Mouse (Mus musculus) erythroblast, embryonic 14.5 days (primary cell): ENCODE measurements at regions not wholly inside any gene's neighbourhood (a gene's known extent, or its start where the extent isn't known, plus 50 kb on each side); places are given as distances from the start of the nearest gene placed in this dataset.

Source experiments
- GATA1 ChIP-seq: IDR thresholded peaks from 2 replicates; pipeline ENCODE4 v1.6.1; 2012; ENCODE audit warnings: low read length, inconsistent platforms, mixed read lengths
- TAL1 ChIP-seq: IDR thresholded peaks from 3 replicates; pipeline ENCODE4 v1.6.1; 2012; ENCODE audit warnings: low read length, inconsistent platforms, mixed read lengths

GRCm38 (mm10) chr1:43367151-43367895 is 77.1 kb upstream of the Nck2 start:
- TF ChIP-seq TAL1 (no peak), GATA1 (no peak)
